Mouse (Mus musculus): ENCODE measurements at regions not wholly inside any gene's neighbourhood (a gene's known extent, or its start where the extent isn't known, plus 50 kb on each side); places are given as distances from the start of the nearest gene placed in this dataset.

- Histone ChIP-seq H3K4me1 (replicated peaks; ENCODE audit: control insufficient read depth in 2 of 2, insufficient read depth in 2 of 2, low read length in 1 of 2) (no peaks in the 10 kb centered on the region), H3K27ac (no peak overlapping the region), H3K27me3 (ENCODE audit: control insufficient read depth, insufficient read depth, low read length) (no peaks in the 10 kb centered on the region), H3K9ac (replicated peaks) (no peak overlapping the region), H3K9me3 (ENCODE audit: control insufficient read depth, low read length) (no peaks in the 10 kb centered on the region), H3K4me3 (ENCODE audit: insufficient read depth in 1 of 2, low read depth in 2 of 2, low read length in 2 of 2) (no peak overlapping the region), H3K4me2 (ENCODE audit: low read depth) (no peak overlapping the region), H3K36me3 (replicated peaks; ENCODE audit: control insufficient read depth, insufficient read depth, low read depth) (no peaks in the 10 kb centered on the region)
- ATAC-seq (ENCODE audit: insufficient read depth) (no peak), DNase-seq (ENCODE audit: low read depth in 3 of 3, low spot score in 3 of 3) (no peak)
- no peak for TF ChIP-seq EP300 (IDR thresholded peaks at IDR 0.05; ENCODE audit: low read depth)
- TF ChIP-seq CTCF (IDR thresholded peaks at IDR 0.05; ENCODE audit: low read depth), result no peak
- WGBS (ENCODE audit: insufficient replicate concordance), result 50% methylated on average over 2 of the region's 2 CpGs
Observed at GRCm38 (mm10) chr1:129219098-129219497, 54.0 kb upstream of the Thsd7b start.

GRCm38 (mm10) chr1:129208806-129209205 is 64.3 kb upstream of the Thsd7b start:
- H3K36me3 ChIP-seq (replicated peaks; ENCODE audit: control insufficient read depth, insufficient read depth, low read depth), result no peaks in the 10 kb centered on the region
- no peak for DNase-seq (ENCODE audit: low read depth in 3 of 3, low spot score in 3 of 3)
- no peaks in the 10 kb centered on the region for H3K4me1 ChIP-seq (replicated peaks; ENCODE audit: control insufficient read depth in 2 of 2, insufficient read depth in 2 of 2, low read length in 1 of 2)
- no peak for TF ChIP-seq CTCF (IDR thresholded peaks at IDR 0.05; ENCODE audit: low read depth)
- no peak for TF ChIP-seq EP300 (IDR thresholded peaks at IDR 0.05; ENCODE audit: low read depth)
- H3K27ac ChIP-seq, result no peak overlapping the region
- 67% methylated on average over 1 of the region's 1 CpGs for WGBS (ENCODE audit: insufficient replicate concordance)
- H3K4me2 ChIP-seq (ENCODE audit: low read depth), result no peak overlapping the region
- no peaks in the 10 kb centered on the region for H3K27me3 ChIP-seq (ENCODE audit: control insufficient read depth, insufficient read depth, low read length)
- ATAC-seq (ENCODE audit: insufficient read depth), result no peak
- H3K9ac ChIP-seq (replicated peaks), result no peak overlapping the region
- H3K9me3 ChIP-seq (ENCODE audit: control insufficient read depth, low read length), result no peaks in the 10 kb centered on the region
- H3K4me3 ChIP-seq (ENCODE audit: insufficient read depth in 1 of 2, low read depth in 2 of 2, low read length in 2 of 2), result no peak overlapping the region

- 38% methylated on average over 2 of the region's 2 CpGs for WGBS (ENCODE audit: insufficient replicate concordance)
- H3K9ac ChIP-seq (replicated peaks), result no peak overlapping the region
- no peaks in the 10 kb centered on the region for H3K9me3 ChIP-seq (ENCODE audit: control insufficient read depth, low read length)
- TF ChIP-seq CTCF (IDR thresholded peaks at IDR 0.05; ENCODE audit: low read depth), result no peak
- no peak for TF ChIP-seq EP300 (IDR thresholded peaks at IDR 0.05; ENCODE audit: low read depth)
- ATAC-seq (ENCODE audit: insufficient read depth), result no peak
- H3K27me3 ChIP-seq (ENCODE audit: control insufficient read depth, insufficient read depth, low read length), result no peaks in the 10 kb centered on the region
- no peak overlapping the region for H3K4me2 ChIP-seq (ENCODE audit: low read depth)
- H3K36me3 ChIP-seq (replicated peaks; ENCODE audit: control insufficient read depth, insufficient read depth, low read depth), result no peaks in the 10 kb centered on the region
- no peaks in the 10 kb centered on the region for H3K4me1 ChIP-seq (replicated peaks; ENCODE audit: control insufficient read depth in 2 of 2, insufficient read depth in 2 of 2, low read length in 1 of 2)
- DNase-seq (ENCODE audit: low read depth in 3 of 3, low spot score in 3 of 3), result no peak
- H3K27ac ChIP-seq, result no peak overlapping the region
- no peak overlapping the region for H3K4me3 ChIP-seq (ENCODE audit: insufficient read depth in 1 of 2, low read depth in 2 of 2, low read length in 2 of 2)
Observed at GRCm38 (mm10) chr1:129208406-129208805, 64.7 kb upstream of the Thsd7b start.

GRCm38 (mm10) chr1:129207674-129208073 is 65.4 kb upstream of the Thsd7b start:
- Histone ChIP-seq H3K4me2 (ENCODE audit: low read depth) (no peak overlapping the region), H3K27me3 (ENCODE audit: control insufficient read depth, insufficient read depth, low read length) (no peaks in the 10 kb centered on the region), H3K4me1 (replicated peaks; ENCODE audit: control insufficient read depth in 2 of 2, insufficient read depth in 2 of 2, low read length in 1 of 2) (no peaks in the 10 kb centered on the region), H3K27ac (no peak overlapping the region), H3K9ac (replicated peaks) (no peak overlapping the region), H3K9me3 (ENCODE audit: control insufficient read depth, low read length) (no peaks in the 10 kb centered on the region), H3K36me3 (replicated peaks; ENCODE audit: control insufficient read depth, insufficient read depth, low read depth) (no peaks in the 10 kb centered on the region), H3K4me3 (ENCODE audit: insufficient read depth in 1 of 2, low read depth in 2 of 2, low read length in 2 of 2) (no peak overlapping the region)
- ATAC-seq (ENCODE audit: insufficient read depth), result no peak
- WGBS (ENCODE audit: insufficient replicate concordance), result 64% methylated on average over 5 of the region's 5 CpGs
- DNase-seq (ENCODE audit: low read depth in 3 of 3, low spot score in 3 of 3), result no peak
- TF ChIP-seq CTCF (IDR thresholded peaks at IDR 0.05; ENCODE audit: low read depth) (no peak), EP300 (IDR thresholded peaks at IDR 0.05; ENCODE audit: low read depth) (no peak)

GRCm38 (mm10) chr1:129180174-129180759 is 92.8 kb upstream of the Thsd7b start:
- no peak for TF ChIP-seq EP300 (IDR thresholded peaks at IDR 0.05; ENCODE audit: low read depth)
- no peak for TF ChIP-seq CTCF (IDR thresholded peaks at IDR 0.05; ENCODE audit: low read depth)

More at GRCm38 (mm10) chr1:129180174-129180759, 92.8 kb upstream of the Thsd7b start:
- no peaks in the 10 kb centered on the region for H3K36me3 ChIP-seq (replicated peaks; ENCODE audit: control insufficient read depth, insufficient read depth, low read depth)
- no peak for DNase-seq (ENCODE audit: low read depth in 3 of 3, low spot score in 3 of 3)
- no peaks in the 10 kb centered on the region for H3K27me3 ChIP-seq (ENCODE audit: control insufficient read depth, insufficient read depth, low read length)
- H3K4me2 ChIP-seq (ENCODE audit: low read depth), result no peak overlapping the region
- 62% methylated on average over 3 of the region's 3 CpGs for WGBS (ENCODE audit: insufficient replicate concordance)
- ATAC-seq (ENCODE audit: insufficient read depth), result no peak
- H3K27ac ChIP-seq, result no peak overlapping the region
- no peaks in the 10 kb centered on the region for H3K4me1 ChIP-seq (replicated peaks; ENCODE audit: control insufficient read depth in 2 of 2, insufficient read depth in 2 of 2, low read length in 1 of 2)
- H3K9me3 ChIP-seq (ENCODE audit: control insufficient read depth, low read length), result no peaks in the 10 kb centered on the region
- no peak overlapping the region for H3K9ac ChIP-seq (replicated peaks)
- H3K4me3 ChIP-seq (ENCODE audit: insufficient read depth in 1 of 2, low read depth in 2 of 2, low read length in 2 of 2), result no peak overlapping the region

Data from liver, embryonic 14.5 days (tissue).